Mouse (Mus musculus): ENCODE measurements around the gene Pcp4. TPM values are rescaled to one million over a fixed set of nuclear protein-coding genes. Genes with fewer than 3 reads are reported as not detected.

Pcp4 gene
- total RNA-seq, 1 experiment from 2014 or later = not detected

DNA sequence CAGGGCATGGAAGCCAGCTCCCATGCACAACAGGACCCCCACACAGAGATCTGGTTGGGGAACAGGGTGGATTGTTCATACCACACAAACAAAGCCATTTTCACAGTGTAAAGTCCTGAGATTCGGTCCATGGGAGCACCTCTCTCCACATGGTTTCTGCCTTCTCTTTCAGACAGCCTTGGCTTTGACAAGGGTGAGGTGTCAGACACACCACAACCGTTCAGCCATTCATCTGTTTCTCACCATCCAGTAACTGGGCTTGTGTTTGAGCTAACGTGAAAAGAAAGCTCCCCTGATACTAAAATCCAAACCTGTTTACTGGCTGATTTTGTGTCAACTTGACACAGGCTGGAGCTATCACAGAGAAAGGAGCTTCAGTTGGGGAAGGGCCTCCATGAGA lies 6.8 kb downstream of the Pcp4 start:
- ATAC-seq (replicated peaks; ENCODE audit: insufficient number of reproducible peaks, low FRiP score, low TSS enrichment, poor library complexity, severe bottlenecking) = no peak

GRCm38 (mm10) chr16:96481791-96482190 lies 14.4 kb downstream of the Pcp4 start:
- ATAC-seq (replicated peaks; ENCODE audit: insufficient number of reproducible peaks, low FRiP score, low TSS enrichment, poor library complexity, severe bottlenecking) = no peak

DNA sequence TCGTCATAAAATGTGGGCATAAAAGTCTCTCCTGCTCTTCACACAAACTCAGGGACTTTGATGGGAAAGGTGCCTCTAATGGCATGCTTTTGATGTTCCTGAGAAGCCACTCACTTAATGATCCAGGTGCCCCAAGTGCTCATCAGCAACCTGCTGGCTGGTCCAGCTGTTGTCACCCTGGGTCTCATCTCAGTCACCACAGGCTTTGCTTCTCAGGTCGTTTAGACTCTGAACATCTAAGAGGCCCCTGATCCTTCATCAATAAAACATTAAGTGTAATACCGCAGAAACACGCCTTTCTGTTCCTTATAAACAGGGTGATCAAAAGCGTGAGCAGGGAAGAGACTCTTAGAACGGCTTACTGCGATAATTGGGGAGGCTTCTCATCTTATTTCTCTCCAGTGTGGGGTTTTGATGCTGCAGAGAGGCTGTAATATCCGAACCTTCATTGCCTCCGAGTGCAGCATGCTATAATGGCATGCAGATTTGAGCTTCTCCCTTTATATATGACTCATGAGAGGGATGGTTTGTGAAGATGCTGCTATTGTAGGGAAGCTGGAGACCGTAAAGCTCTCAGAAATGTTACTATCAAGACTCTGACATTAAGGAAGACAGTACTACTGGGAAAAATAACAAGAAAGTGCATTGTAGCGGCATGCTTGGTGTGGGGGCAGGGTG lies 19.7 kb downstream of the Pcp4 start:
- ATAC-seq (replicated peaks; ENCODE audit: insufficient number of reproducible peaks, low FRiP score, low TSS enrichment, poor library complexity, severe bottlenecking) = no peak

- no peak for ATAC-seq (replicated peaks; ENCODE audit: insufficient number of reproducible peaks, low FRiP score, low TSS enrichment, poor library complexity, severe bottlenecking)
Measured at GRCm38 (mm10) chr16:96488038-96488437, 20.6 kb downstream of the Pcp4 start.

DNA sequence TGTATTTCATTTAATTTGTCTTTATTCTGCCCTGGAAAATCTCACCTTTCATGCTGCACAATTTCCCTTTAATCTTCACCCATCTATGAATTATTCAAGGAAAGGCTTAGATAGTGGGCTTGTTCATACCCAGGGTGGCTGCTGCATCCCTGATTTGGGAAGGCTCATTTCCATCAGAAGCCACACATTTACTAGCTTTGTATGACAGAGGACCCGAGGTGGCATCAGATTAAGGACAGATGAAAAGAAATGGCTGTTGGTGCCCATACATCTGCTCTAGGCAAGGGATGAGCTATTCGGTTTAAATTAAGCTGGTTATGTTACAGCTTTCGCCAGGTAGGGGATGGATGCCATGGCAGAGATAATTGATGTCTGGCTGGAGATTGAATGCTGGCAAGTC lies 24.1 kb downstream of the Pcp4 start:
- ATAC-seq (replicated peaks; ENCODE audit: insufficient number of reproducible peaks, low FRiP score, low TSS enrichment, poor library complexity, severe bottlenecking) = no peak

- no peak for ATAC-seq (replicated peaks; ENCODE audit: insufficient number of reproducible peaks, low FRiP score, low TSS enrichment, poor library complexity, severe bottlenecking)
Measured at GRCm38 (mm10) chr16:96494079-96494478, 26.7 kb downstream of the Pcp4 start.

DNA sequence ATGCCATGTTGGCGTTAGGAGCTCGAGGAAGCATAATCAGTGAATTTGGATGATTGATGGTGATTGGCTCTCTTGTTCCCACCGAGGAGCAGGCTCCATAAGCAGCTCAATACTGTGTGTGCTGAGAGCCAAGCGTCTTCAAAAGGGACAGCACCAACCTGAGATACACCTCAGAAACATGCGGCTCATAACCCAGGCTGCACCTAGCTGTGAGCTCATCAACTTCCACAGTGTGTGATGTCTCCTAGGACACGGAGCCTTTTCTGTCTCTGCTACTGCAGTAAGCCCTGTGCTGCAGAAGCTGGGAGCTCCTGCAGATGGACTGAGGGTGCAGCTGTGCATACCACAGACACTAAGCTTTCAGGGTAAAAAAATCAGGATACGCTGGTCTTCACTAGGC lies 31.5 kb downstream of the Pcp4 start:
- ATAC-seq (replicated peaks; ENCODE audit: insufficient number of reproducible peaks, low FRiP score, low TSS enrichment, poor library complexity, severe bottlenecking) = no peak

GRCm38 (mm10) chr16:96501241-96501640 lies 33.8 kb downstream of the Pcp4 start:
- no peak for ATAC-seq (replicated peaks; ENCODE audit: insufficient number of reproducible peaks, low FRiP score, low TSS enrichment, poor library complexity, severe bottlenecking)

- no peak for ATAC-seq (replicated peaks; ENCODE audit: insufficient number of reproducible peaks, low FRiP score, low TSS enrichment, poor library complexity, severe bottlenecking)
Measured at GRCm38 (mm10) chr16:96502586-96502985, 35.2 kb downstream of the Pcp4 start.

GRCm38 (mm10) chr16:96514466-96514865 lies 47.1 kb downstream of the Pcp4 start:
- ATAC-seq (replicated peaks; ENCODE audit: insufficient number of reproducible peaks, low FRiP score, low TSS enrichment, poor library complexity, severe bottlenecking) = no peak

GRCm38 (mm10) chr16:96527476-96527875 lies 60.1 kb downstream of the Pcp4 start:
- ATAC-seq (replicated peaks; ENCODE audit: insufficient number of reproducible peaks, low FRiP score, low TSS enrichment, poor library complexity, severe bottlenecking) = no peak

GRCm38 (mm10) chr16:96528471-96528870 lies 61.1 kb downstream of the Pcp4 start:
- no peak for ATAC-seq (replicated peaks; ENCODE audit: insufficient number of reproducible peaks, low FRiP score, low TSS enrichment, poor library complexity, severe bottlenecking)

DNA sequence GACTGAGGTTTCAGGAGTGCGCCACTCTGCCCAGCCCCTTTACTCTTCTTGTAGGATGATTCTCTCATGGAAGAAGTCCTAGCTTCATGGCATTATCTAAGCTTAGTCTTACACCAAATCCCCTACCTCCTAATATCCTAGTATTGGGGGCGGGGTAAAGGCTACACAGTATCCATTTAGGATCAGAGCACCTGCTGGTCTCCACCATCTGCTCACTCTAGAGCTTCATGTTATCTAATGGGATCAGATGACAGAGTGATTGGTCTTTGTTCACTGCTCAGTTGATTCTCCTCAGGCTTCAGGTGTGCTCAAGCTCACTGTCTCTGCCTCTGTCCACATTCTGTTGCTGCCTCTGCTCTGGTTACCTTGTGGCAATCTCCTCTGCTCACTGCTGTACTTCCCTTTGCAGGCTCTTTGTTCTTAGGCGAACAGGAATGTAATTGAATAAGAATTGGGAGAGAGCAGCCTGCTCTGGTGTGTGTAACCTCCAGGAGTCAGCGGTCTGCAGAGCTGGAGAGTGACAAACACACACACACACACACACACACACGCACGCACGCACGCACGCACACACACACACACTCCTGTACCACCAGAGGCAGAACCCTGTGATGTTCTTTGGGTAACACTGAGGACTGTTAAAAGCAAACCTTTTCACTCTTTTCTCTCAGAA lies 62.6 kb downstream of the Pcp4 start:
- no peak for ATAC-seq (replicated peaks; ENCODE audit: insufficient number of reproducible peaks, low FRiP score, low TSS enrichment, poor library complexity, severe bottlenecking)

GRCm38 (mm10) chr16:96530569-96530898 lies 63.1 kb downstream of the Pcp4 start:
- no peak for ATAC-seq (replicated peaks; ENCODE audit: insufficient number of reproducible peaks, low FRiP score, low TSS enrichment, poor library complexity, severe bottlenecking)

DNA sequence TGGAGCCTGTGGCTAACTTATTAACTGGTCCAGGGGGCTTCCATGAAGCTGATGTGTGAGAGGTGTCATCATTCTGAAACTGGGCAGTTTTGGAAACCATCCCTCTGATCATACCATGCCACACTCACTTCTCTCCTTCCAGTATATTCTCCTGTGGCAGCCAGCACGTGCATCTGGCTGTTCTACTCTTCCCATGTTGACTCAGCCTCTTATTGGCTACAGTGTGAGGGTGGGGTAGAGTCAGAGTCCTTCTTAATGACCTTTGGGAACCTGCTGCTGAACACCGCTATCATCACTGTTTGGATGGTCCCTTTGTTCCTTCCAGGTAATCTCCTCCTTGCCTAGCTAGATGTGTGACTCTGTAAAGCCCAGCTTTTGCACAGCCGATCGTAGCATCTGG lies 63.6 kb downstream of the Pcp4 start:
- ATAC-seq (replicated peaks; ENCODE audit: insufficient number of reproducible peaks, low FRiP score, low TSS enrichment, poor library complexity, severe bottlenecking) = no peak

GRCm38 (mm10) chr16:96533710-96534109 lies 66.3 kb downstream of the Pcp4 start:
- no peak for ATAC-seq (replicated peaks; ENCODE audit: insufficient number of reproducible peaks, low FRiP score, low TSS enrichment, poor library complexity, severe bottlenecking)

GRCm38 (mm10) chr16:96535271-96535670 lies 67.9 kb downstream of the Pcp4 start:
- no peak for ATAC-seq (replicated peaks; ENCODE audit: insufficient number of reproducible peaks, low FRiP score, low TSS enrichment, poor library complexity, severe bottlenecking)

GRCm38 (mm10) chr16:96536426-96536825 lies 69.0 kb downstream of the Pcp4 start:
- ATAC-seq (replicated peaks; ENCODE audit: insufficient number of reproducible peaks, low FRiP score, low TSS enrichment, poor library complexity, severe bottlenecking) = no peak

DNA sequence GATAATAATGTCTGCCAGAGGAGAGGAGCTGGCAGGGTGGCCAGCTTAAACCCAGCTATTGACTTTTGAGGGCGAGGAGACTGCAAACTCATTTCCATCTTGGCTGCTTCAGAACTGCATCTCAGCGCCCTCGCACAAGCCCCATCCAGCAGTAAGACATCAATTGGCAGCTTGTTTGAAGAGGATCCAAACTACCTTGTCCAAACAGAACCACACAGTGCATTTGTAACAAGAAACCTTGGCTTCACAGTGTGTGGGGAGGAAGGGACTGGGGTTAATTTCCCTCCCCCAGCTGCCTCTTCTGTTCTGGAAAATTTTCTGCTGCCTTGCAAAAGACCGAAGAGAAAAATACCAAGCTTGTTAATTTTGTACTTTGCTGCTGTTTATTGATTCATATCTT lies 71.7 kb downstream of the Pcp4 start:
- no peak for ATAC-seq (replicated peaks; ENCODE audit: insufficient number of reproducible peaks, low FRiP score, low TSS enrichment, poor library complexity, severe bottlenecking)

DNA sequence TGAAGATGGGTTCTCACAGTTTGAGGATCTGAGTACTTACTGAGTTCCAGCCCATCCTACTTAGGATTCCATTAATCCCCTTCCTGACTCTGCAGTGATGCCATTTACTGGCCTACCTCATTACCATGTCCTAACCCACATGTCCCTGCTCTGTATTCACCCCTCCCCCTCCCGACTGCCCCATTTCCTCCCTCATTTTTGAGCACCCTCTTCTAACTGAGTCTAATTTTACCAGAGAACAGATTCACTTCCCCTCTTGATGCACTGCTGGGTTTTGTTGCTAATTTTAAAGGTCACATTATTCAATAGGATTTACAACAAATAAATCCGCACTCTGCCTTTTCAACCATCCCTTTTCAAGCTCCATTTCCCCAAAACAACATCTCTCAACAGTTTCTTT lies 73.7 kb downstream of the Pcp4 start:
- ATAC-seq (replicated peaks; ENCODE audit: insufficient number of reproducible peaks, low FRiP score, low TSS enrichment, poor library complexity, severe bottlenecking) = peak; percentile 90

- ATAC-seq (replicated peaks; ENCODE audit: insufficient number of reproducible peaks, low FRiP score, low TSS enrichment, poor library complexity, severe bottlenecking) = no peak
Measured at GRCm38 (mm10) chr16:96552680-96553079, 85.3 kb downstream of the Pcp4 start.
